Mouse (Mus musculus) thymus, postnatal 4 days (tissue): ENCODE results near the gene Hk2.

Experiments used
- DNase-seq: peaks from one replicate; pipeline ENCODE4 v3.0.0; 2021

Gene Hk2

DNA sequence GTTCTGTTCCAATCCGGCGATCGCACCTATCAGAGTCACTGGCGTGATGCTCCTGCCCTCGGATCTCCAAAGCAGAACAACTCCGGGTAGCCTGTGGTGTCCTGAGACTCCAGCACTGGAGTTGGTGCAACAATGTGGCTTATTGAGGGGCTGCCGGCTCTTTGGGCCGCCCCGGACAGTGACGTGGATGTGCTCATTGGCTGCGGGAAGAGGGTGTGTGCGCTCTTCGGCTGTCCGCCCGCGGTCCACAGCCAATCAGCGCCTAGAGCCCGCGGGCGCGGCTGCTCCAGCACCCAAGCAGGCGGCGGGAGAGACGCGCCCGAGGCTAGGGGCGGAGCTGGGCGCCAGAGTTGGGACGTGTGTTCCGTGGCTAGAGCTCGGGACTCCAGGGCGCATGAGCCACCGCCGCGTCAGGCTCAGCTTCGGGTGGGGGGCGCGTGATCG, at the start of gene Hk2:
Gene Hk2, minus strand, starts transcription at position 134 of the 444 bp plus-strand sequence.
- peak; percentile 81 for DNase-seq

DNA sequence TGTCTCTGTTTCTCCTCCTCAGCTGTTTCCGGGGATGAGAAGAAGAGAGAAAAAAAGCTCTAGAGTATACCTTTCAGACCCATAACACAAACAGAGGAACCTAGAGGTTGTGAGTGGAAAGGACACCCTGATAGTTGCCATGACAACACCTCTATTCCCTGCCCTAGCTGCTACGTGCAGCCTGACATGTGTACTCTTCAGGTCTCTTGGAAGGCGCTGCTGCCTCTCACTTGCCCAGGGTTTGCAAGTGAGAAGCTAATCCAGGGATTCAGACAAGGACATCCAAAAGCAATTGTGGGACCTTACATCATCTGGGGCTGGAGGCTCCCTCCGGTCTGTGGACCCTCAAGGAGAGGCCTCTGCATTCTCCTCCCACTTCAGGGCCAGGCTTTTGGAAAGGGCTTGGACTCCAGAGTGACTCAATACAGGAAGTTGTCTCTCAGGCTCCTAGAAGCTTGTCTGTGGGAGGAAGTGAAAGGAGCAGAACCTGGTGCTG, 47.6 kb upstream of the Hk2 start:
- DNase-seq = peak; percentile 18

DNA sequence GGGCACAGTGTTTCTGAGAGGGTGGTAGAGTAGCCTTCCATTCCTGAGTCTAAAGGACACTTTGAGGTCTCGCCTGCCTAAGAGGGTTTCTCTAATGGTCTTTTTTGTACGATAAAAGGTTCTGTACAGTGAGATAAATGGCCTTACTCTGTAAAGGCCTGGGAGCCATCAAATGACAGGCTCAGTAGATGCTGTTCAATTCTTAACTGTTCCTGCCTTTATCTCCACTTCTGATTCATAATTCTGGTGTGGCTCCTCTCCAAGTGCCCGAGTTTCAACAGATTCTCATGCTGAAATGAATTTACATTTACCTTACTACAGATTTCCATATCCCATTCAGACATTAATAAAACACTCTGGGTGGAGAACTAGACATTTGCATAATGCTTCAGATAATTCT, 46.5 kb upstream of the Hk2 start:
- DNase-seq = no peak

- no peak for DNase-seq
Measured at GRCm38 (mm10) chr6:82814821-82815220, 40.6 kb upstream of the Hk2 start.

- no peak for DNase-seq
Measured at GRCm38 (mm10) chr6:82807984-82808700, 33.9 kb upstream of the Hk2 start.

DNA sequence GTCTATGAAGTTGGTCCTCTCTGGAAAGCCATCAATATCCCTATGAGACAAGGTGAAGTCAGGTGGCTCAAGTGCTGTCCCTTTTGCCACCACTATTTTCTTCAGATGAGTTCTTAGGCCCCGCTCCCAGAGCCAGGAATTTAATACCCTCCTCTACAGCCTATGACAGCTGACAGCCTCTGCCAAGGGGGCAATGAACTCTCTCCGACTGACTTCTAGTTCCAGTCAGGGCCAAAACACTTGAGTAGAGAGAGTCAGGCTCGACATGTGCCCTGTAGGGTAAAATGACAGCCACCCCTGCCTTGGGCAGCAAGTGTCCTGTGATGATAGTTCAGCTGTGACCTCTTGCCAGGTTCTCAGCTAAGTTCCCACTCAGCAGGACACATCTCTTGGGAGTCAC, 32.7 kb upstream of the Hk2 start:
- DNase-seq = no peak

DNA sequence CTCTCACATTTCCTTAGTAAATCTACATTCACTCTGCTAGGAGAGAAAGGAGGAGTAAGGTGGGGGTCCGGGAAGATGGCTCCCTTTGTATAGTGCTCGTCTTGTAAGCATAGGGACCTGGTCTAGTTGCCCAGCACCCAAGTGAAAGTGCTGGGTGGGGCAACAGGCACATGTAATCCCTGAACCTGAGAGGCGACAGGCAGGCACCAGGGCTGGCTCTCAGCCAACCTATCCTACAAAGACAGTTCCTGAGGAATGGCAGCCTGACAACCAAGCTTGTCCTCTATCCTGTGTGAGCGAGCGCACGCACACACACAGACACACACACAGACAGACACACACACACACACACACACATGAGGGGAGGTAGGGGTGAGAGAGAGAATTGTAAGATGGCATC, 32.2 kb upstream of the Hk2 start:
- no peak for DNase-seq

DNA sequence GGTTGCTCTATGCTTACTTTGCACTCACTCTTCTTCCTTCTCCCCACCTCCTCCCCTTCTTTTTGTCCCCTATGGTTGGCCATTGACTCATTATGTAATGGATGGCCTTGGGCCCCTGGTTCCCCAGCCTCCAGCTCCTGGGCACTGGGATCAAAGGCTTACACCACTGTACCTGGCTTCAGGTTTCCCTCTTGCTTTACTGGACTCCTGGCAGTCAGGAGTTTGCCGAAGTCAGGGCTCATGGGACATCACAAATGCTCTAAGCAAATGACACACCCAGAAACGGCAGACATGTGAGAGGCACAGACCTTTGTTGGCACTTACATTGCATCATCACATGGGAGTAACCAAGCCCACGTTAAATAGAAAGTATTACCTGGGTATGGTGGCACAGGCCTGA, 31.6 kb upstream of the Hk2 start:
- no peak for DNase-seq

GRCm38 (mm10) chr6:82804984-82805383, 30.7 kb upstream of the Hk2 start:
- DNase-seq = no peak

- DNase-seq = no peak
Measured at GRCm38 (mm10) chr6:82798202-82798737, 24.0 kb upstream of the Hk2 start.

GRCm38 (mm10) chr6:82797300-82797839, 23.1 kb upstream of the Hk2 start:
- no peak for DNase-seq

DNA sequence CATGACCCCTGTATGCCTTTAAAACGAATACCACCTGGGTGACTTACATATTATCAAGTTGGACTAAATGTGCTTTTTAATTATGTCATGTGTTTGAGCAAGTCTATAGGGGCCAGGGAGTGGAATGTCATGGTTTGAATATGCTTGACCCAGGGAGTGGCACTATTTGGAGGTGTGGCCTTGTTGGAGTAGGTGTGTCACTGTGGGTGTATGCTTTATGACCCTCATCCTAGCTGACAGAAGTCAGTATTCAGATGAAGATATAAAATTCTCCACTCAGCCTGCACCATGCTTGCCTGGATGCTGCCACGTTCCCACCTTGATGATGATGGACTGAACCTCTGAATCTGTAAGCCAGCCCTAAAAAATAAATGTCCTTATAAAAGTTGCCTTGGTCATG, 16.6 kb upstream of the Hk2 start:
- no peak for DNase-seq

- no peak for DNase-seq
Measured at GRCm38 (mm10) chr6:82783906-82784305, 9.7 kb upstream of the Hk2 start.

GRCm38 (mm10) chr6:82780802-82781393, 6.6 kb upstream of the Hk2 start:
- no peak for DNase-seq

- DNase-seq = no peak
Measured at GRCm38 (mm10) chr6:82780369-82780768, 6.1 kb upstream of the Hk2 start.

GRCm38 (mm10) chr6:82777124-82777654, 2.9 kb upstream of the Hk2 start:
- no peak for DNase-seq

DNA sequence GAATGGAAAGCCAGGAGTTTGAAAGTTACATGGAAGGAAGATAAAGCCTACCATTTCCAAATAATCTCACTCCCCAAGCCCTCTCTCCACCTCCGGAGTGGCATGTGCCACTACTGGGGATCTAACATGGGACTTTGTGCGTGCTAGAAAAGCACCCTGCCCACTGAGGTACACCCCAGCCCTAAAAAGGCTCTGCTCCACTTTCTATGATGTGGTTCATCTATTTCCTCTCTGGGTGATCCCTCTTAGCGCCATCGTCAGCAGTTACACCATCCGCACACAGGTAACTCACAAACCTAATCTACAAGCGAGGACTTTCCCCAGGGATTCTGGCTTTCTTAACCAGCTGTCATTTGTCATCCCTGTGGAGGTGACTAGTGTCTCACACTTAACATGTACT, 1.1 kb upstream of the Hk2 start:
- peak; percentile 18 for DNase-seq

GRCm38 (mm10) chr6:82773261-82774131, 758 bp downstream of the Hk2 start:
- DNase-seq = peak; percentile 67

- peak; percentile 43 for DNase-seq
Measured at GRCm38 (mm10) chr6:82772451-82773101, 1.7 kb downstream of the Hk2 start.

DNA sequence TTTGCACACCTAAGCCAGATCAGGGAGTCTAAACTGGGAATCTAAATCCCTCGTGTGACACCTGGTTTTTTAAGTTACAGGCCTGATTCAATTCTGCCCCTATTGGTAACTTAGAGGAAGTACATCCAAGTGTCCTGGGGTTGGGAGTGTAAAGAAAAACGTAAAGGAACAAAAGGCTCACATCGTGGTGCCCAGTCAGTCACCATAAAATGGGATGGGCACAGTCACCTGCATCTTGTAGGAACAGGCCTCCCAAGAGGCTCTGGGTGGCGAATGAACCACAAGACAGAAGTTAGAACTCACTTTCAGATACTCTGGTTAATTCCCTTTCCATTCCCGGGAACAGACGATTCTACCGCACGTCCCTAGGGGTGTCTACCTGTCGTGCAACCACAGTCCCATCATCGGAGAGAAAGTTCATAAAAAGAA, 2.3 kb downstream of the Hk2 start:
- DNase-seq = peak; percentile 15

GRCm38 (mm10) chr6:82771059-82771458, 3.2 kb downstream of the Hk2 start:
- DNase-seq = no peak

DNA sequence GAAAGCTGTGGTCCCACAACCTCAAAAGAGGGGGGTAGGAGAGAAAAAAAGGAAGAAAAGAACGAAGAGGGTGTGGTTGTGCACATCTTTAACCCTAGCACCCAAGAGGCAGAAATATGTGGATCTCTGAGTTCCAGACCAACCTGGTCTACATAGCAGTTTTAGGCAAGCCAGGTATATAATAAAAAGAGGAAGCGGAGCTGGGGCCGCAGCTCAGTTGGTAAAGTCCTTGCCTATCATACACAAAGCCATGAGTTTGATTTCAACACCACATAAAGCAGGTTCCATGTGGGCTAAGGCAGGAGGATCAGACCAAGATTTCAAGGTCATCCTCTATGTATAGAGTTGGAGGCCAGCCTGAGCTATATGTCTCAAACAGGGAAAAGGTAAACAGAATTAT, 4.0 kb downstream of the Hk2 start:
- DNase-seq = no peak
